Mouse (Mus musculus) midbrain, embryonic 14.5 days (tissue): ENCODE measurements around the gene H2al1g. TPM values are rescaled to one million over a fixed set of nuclear protein-coding genes. Genes with fewer than 3 reads are reported as not detected.
A peak's percentile ranks its signal among the peaks of the same experiment; 100 is the strongest.

Experiments
- ATAC-seq: fragments of 200-750 bp; cut with Nextera tagmentation; 2 replicates; pipeline ENCODE4 v1.8.0; 2017; ENCODE audit warnings: moderate number of reproducible peaks, moderate library complexity; ENCODE audit not compliant: low FRiP score, low TSS enrichment
- DNase-seq: peaks from one replicate; pipeline ENCODE4 v3.0.0-alpha.2; 2015
- H3K27ac ChIP-seq: fragments of 300-500 bp; sonication (generic); replicated peaks from 2 replicates; pipeline ENCODE4 v1.5.1; 2014; ENCODE audit warnings: mild to moderate bottlenecking, low read depth, low read length, moderate library complexity
- H3K27me3 ChIP-seq: fragments of 300-500 bp; sonication (generic); 2 replicates; pipeline ENCODE4 v1.6.1; 2014; ENCODE audit warnings: low read length, control low read depth, mixed read lengths; ENCODE audit not compliant: control insufficient read depth, insufficient read depth
- H3K36me3 ChIP-seq: fragments of 300-500 bp; sonication (generic); 2 replicates; pipeline ENCODE4 v1.6.1; 2014; ENCODE audit warnings: low read length, control low read depth; ENCODE audit not compliant: control insufficient read depth, insufficient read depth
- H3K4me1 ChIP-seq: fragments of 300-500 bp; sonication (generic); 2 replicates; pipeline ENCODE4 v1.6.1; 2014; ENCODE audit warnings: mild to moderate bottlenecking, antibody characterized with exemption, low read length, control low read depth; ENCODE audit not compliant: control insufficient read depth, insufficient read depth
- H3K4me2 ChIP-seq: fragments of 300-500 bp; sonication (generic); 2 replicates; pipeline ENCODE4 v1.6.1; 2014; ENCODE audit warnings: mild to moderate bottlenecking, low read length, moderate library complexity
- H3K4me3 ChIP-seq: fragments of 300-500 bp; sonication (generic); replicated peaks from 2 replicates; pipeline ENCODE4 v1.5.1; 2014; ENCODE audit warnings: low read depth, low read length
- H3K9ac ChIP-seq: fragments of 300-500 bp; sonication (generic); replicated peaks from 2 replicates; pipeline ENCODE4 v1.6.1; 2014; ENCODE audit warnings: mild to moderate bottlenecking, low read length, moderate library complexity
- H3K9me3 ChIP-seq: fragments of 300-500 bp; sonication (generic); 2 replicates; pipeline ENCODE4 v1.6.1; 2016; ENCODE audit warnings: low read length, control low read depth, mixed read lengths; ENCODE audit not compliant: control insufficient read depth
- WGBS: fragments of 180-500 bp; shearing (Covaris S2); extraction: QIAGEN DNeasy Blood & Tissue Kit; methylation state at CpG from one replicate; pipeline ENCODE4 v1.1.7; 2014; 5-methylcytosine and 5-hydroxymethylcytosine counted together
- polyA plus RNA-seq: library from polyadenylated mRNA; unstranded; fragments of >200 nt; fragmentation: Nextera tagmentation; extraction: Ambion mirVana; gene quantifications from 2 replicates; pipeline ENCODE4 v1.2.1, GENCODE M21; 2014

Gene H2al1g
- polyA plus RNA-seq, 1 experiment from 2014 or later, result not detected

- H3K4me2 ChIP-seq, result no peak overlapping the region
- no peak overlapping the region for H3K27ac ChIP-seq
- 78% methylated on average over 6 of the region's 6 CpGs for WGBS
- no peaks in the 10 kb centered on the region for H3K27me3 ChIP-seq
- no peak for ATAC-seq
- no peak overlapping the region for H3K4me3 ChIP-seq
- DNase-seq, result no peak
- no peaks in the 10 kb centered on the region for H3K9me3 ChIP-seq
- no peak overlapping the region for H3K9ac ChIP-seq
- H3K4me1 ChIP-seq, result no peaks in the 10 kb centered on the region
- no peaks in the 10 kb centered on the region for H3K36me3 ChIP-seq
Measured at GRCm38 (mm10) chrX:11360823-11361222, 42.8 kb downstream of the H2al1g start.

DNA sequence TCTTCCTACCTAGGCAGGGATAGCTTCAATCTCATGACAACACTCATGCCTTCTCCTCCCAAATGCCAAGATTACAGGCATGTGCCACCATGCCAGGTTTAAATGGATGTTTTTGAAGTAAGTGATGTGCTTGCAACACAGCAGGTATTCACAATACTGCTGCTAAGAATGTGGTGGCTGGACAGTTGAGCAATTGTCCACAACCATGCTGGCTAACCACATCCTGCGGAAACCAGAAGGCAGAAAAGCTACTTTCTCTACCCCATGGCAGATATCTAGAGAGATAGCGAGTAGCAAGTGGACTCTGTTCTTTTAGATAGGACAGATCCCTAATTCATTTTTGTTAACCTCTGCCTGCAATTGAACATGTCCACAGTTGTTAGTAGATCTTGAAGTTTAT, 43.2 kb downstream of the H2al1g start:
- no peak for DNase-seq
- ATAC-seq, result no peak
- H3K36me3 ChIP-seq, result no peaks in the 10 kb centered on the region
- H3K9me3 ChIP-seq, result no peaks in the 10 kb centered on the region
- H3K4me3 ChIP-seq, result no peak overlapping the region
- H3K27ac ChIP-seq, result no peak overlapping the region
- no peaks in the 10 kb centered on the region for H3K27me3 ChIP-seq
- WGBS, result 95% methylated on average over 2 of the region's 2 CpGs
- no peak overlapping the region for H3K4me2 ChIP-seq
- H3K4me1 ChIP-seq, result no peaks in the 10 kb centered on the region
- no peak overlapping the region for H3K9ac ChIP-seq

DNA sequence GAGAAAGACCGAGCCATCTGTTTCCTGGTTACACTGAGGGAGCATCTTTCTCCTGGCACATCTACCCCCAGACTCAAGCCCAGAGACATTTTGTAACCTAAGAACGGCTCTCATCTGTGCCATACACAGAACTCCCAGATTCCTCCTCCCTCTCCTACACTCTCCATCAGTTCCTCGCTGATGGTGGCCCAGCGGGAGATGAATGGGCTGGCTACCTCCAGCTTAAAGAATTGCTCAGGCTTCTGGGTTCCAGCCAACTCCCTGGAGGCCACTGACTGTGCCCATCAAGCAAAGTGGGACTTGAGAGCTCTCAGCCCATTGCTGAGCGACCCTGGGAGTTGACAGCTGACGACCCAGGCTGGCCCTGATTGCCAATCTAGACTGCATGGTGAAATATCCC, 45.8 kb downstream of the H2al1g start:
- H3K4me3 ChIP-seq, result no peak overlapping the region

GRCm38 (mm10) chrX:11365151-11365550, 47.1 kb downstream of the H2al1g start:
- Histone ChIP-seq H3K27me3 (no peaks in the 10 kb centered on the region), H3K4me3 (no peak overlapping the region), H3K4me1 (no peaks in the 10 kb centered on the region), H3K36me3 (no peaks in the 10 kb centered on the region), H3K27ac (no peak overlapping the region), H3K4me2 (no peak overlapping the region), H3K9me3 (no peaks in the 10 kb centered on the region), H3K9ac (no peak overlapping the region)
- ATAC-seq (no peak), DNase-seq (peak; percentile 71)
- WGBS, result 45% methylated on average over 12 of the region's 12 CpGs

More for the DNA sequence above, 45.8 kb downstream of the H2al1g start:
- Histone ChIP-seq H3K27me3 (no peaks in the 10 kb centered on the region), H3K36me3 (no peaks in the 10 kb centered on the region), H3K9ac (no peak overlapping the region), H3K4me2 (no peak overlapping the region), H3K9me3 (no peaks in the 10 kb centered on the region), H3K27ac (no peak overlapping the region), H3K4me1 (no peaks in the 10 kb centered on the region)
- DNase-seq (peak; percentile 26), ATAC-seq (no peak)
- 48% methylated on average over 6 of the region's 6 CpGs for WGBS

Other genes starting within 250 kb of the H2al1g start
- not detected in 2 replicates for gene H2al1a, start 19.0 kb upstream of the H2al1g start, polyA plus RNA-seq
- not detected in 2 replicates for gene H2al1b, start 15.8 kb upstream of the H2al1g start, polyA plus RNA-seq
- not detected in 2 replicates for gene H2al1c, start 12.6 kb upstream of the H2al1g start, polyA plus RNA-seq
- gene H2al1d, start 9.4 kb upstream of the H2al1g start, polyA plus RNA-seq, result not detected in 2 replicates
- gene H2al1e, start 6.3 kb upstream of the H2al1g start, polyA plus RNA-seq, result not detected in 2 replicates
- gene H2al1f, start 3.1 kb upstream of the H2al1g start, polyA plus RNA-seq, result not detected in 2 replicates
- not detected in 2 replicates for gene H2al1h, start 3.2 kb downstream of the H2al1g start, polyA plus RNA-seq
- gene H2al1i, start 6.4 kb downstream of the H2al1g start, polyA plus RNA-seq, result not detected in 2 replicates
- not detected in 2 replicates for gene H2al1j, start 9.6 kb downstream of the H2al1g start, polyA plus RNA-seq